Mouse (Mus musculus): ENCODE measurements at regions not wholly inside any gene's neighbourhood (a gene's known extent, or its start where the extent isn't known, plus 50 kb on each side); places are given as distances from the start of the nearest gene placed in this dataset.

DNA sequence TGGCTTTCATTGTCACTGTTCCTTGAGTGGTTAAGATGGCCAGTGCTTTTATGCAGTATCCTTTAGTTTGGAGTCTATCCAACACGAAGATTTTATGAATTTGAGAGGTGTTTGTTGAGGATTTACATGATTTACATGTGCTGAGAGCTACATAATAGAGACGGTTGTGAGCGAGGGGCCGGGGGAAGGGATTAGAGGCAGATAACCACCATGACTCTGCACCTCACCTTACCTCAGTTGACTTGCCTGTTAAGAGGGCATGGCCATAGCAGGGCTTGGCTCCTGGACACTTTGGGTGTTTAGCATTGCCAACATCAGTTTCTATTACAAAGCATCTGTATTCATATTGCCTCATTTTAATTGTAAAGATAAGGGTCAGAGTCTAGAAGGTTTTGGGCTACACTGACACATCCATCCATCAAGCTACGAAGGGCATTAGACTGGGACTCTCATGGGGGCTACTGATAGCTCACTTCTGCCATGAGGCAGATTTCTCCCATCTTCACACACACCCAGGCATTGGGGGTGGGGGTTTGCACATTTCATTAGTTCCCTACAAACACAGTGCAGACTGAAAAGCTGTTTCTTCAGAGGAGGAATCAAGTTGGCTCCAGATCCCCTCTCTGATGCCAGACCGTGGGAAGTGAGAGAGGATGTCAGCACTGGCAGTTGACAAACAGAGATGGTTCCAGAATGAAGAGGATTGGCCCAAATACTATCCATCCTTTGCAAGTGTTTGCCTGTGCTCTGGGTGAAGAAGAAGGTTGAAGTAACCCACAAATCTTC is 139.9 kb downstream of the Gm11011 start:
- TF ChIP-seq CEBPB (IDR thresholded peaks at IDR 0.05; ENCODE audit: insufficient read depth, poor library complexity, severe bottlenecking) (no peak), REST (IDR thresholded peaks at IDR 0.05; ENCODE audit: insufficient read depth, insufficient read length) (no peak), POLR2A (IDR thresholded peaks at IDR 0.05; ENCODE audit: insufficient read length, low read depth) (no peak)

Measured in myocyte (in vitro differentiated cells).